Mouse (Mus musculus) T-helper 17 cell (primary cell): ENCODE measurements around the gene Uhrf1bp1.

Source experiments
- in situ Hi-C, 2 experiments: fragments of 300-600 bp; cut with MboI, MseI; formaldehyde crosslinking; loops; 1 replicate in 1 of 2; 2 replicates in 1 of 2; pipeline ENCODE4 v1.15.1; 2025; ENCODE audit warnings: high pct_unique_total_duplicates in 2 of 2

Uhrf1bp1 gene

GRCm38 (mm10) chr17:27947155-27947554 lies 90.9 kb downstream of the Uhrf1bp1 start:
- in situ Hi-C loops: no loop called here
